Mouse (Mus musculus) intestine, postnatal 0 days (tissue): ENCODE results near the gene Bpifc. TPM values are rescaled to one million over a fixed set of nuclear protein-coding genes. Genes with fewer than 3 reads are reported as not detected.

ENCODE experiments used
- ATAC-seq: fragments of 200-750 bp; cut with Nextera tagmentation; 2 replicates; pipeline ENCODE4 v1.8.0; 2017; ENCODE audit warnings: mild to moderate bottlenecking, moderate TSS enrichment, moderate library complexity
- H3K27ac ChIP-seq: fragments of 300-500 bp; sonication (generic); 2 replicates; pipeline ENCODE4 v1.5.1; 2014; ENCODE audit warnings: mild to moderate bottlenecking, low read depth, low read length, moderate library complexity
- H3K27me3 ChIP-seq: fragments of 300-500 bp; sonication (generic); replicated peaks from 2 replicates; pipeline ENCODE4 v1.6.1; 2014; ENCODE audit warnings: low read length, mixed read lengths; ENCODE audit not compliant: control insufficient read depth, insufficient read depth
- H3K36me3 ChIP-seq: fragments of 300-500 bp; sonication (generic); 2 replicates; pipeline ENCODE4 v1.6.1; 2014; ENCODE audit warnings: mild to moderate bottlenecking, moderate library complexity; ENCODE audit not compliant: control insufficient read depth, insufficient read depth
- H3K4me1 ChIP-seq: fragments of 300-500 bp; sonication (generic); replicated peaks from 2 replicates; pipeline ENCODE4 v1.6.1; 2014; ENCODE audit warnings: antibody characterized with exemption, low read length, mixed read lengths; ENCODE audit not compliant: control insufficient read depth, insufficient read depth
- H3K4me2 ChIP-seq: fragments of 300-500 bp; sonication (generic); replicated peaks from 2 replicates; pipeline ENCODE4 v1.6.1; 2014; ENCODE audit warnings: low read depth, mild to moderate bottlenecking, moderate library complexity
- H3K4me3 ChIP-seq: fragments of 300-500 bp; sonication (generic); 2 replicates; pipeline ENCODE4 v1.5.1; 2014; ENCODE audit warnings: low read depth, low read length
- H3K9ac ChIP-seq: fragments of 300-500 bp; sonication (generic); 2 replicates; pipeline ENCODE4 v1.6.1; 2014; ENCODE audit warnings: mild to moderate bottlenecking, low read depth, low read length
- H3K9me3 ChIP-seq: fragments of 300-500 bp; sonication (generic); 2 replicates; pipeline ENCODE4 v1.6.1; 2016; ENCODE audit warnings: mixed run types; ENCODE audit not compliant: control insufficient read depth
- CTCF ChIP-seq: sonication (generic); IDR thresholded peaks from 2 replicates; pipeline ENCODE4 v1.5.1; 2016; ENCODE audit warnings: low read depth, mild to moderate bottlenecking, control low read depth, antibody characterized with exemption, moderate library complexity
- WGBS: fragments of 180-500 bp; shearing (Covaris S2); extraction: QIAGEN DNeasy Blood & Tissue Kit; methylation state at CpG from one replicate; pipeline ENCODE4 v1.1.7; 2014; 5-methylcytosine and 5-hydroxymethylcytosine counted together
- polyA plus RNA-seq: library from polyadenylated mRNA; unstranded; fragments of >200 nt; fragmentation: Nextera tagmentation; extraction: Ambion mirVana; gene quantifications from 2 replicates; pipeline ENCODE4 v1.2.1, GENCODE M21; 2015

Bpifc gene
- polyA plus RNA-seq, 1 experiment from 2014 or later: not detected

- H3K36me3 ChIP-seq: no peaks in the 10 kb centered on the region
- no peak overlapping the region for H3K4me3 ChIP-seq
- ATAC-seq: no peak
- H3K27ac ChIP-seq: no peak overlapping the region
- WGBS: 82% methylated on average over 2 of the region's 2 CpGs
- no peak overlapping the region for H3K4me2 ChIP-seq
- no peak for TF ChIP-seq CTCF
- no peaks in the 10 kb centered on the region for H3K27me3 ChIP-seq
- H3K9ac ChIP-seq: no peak overlapping the region
- no peaks in the 10 kb centered on the region for H3K4me1 ChIP-seq
- H3K9me3 ChIP-seq: no peaks in the 10 kb centered on the region
These were observed 2.0 kb downstream of the Bpifc start for GRCm38 (mm10) chr10:86009688-86010087.

GRCm38 (mm10) chr10:86006455-86006854 lies 5.2 kb downstream of the Bpifc start:
- H3K9me3 ChIP-seq: no peaks in the 10 kb centered on the region

GRCm38 (mm10) chr10:86000447-86000846 lies 11.2 kb downstream of the Bpifc start:
- Histone ChIP-seq H3K27me3 (no peaks in the 10 kb centered on the region), H3K27ac (no peak overlapping the region), H3K4me2 (no peak overlapping the region), H3K9me3 (no peaks in the 10 kb centered on the region), H3K4me1 (no peaks in the 10 kb centered on the region), H3K36me3 (no peaks in the 10 kb centered on the region), H3K9ac (no peak overlapping the region), H3K4me3 (no peak overlapping the region)
- TF ChIP-seq CTCF: no peak
- no peak for ATAC-seq
- WGBS: 89% methylated on average over 4 of the region's 4 CpGs

More at GRCm38 (mm10) chr10:86006455-86006854, 5.2 kb downstream of the Bpifc start:
- Histone ChIP-seq H3K4me3 (no peak overlapping the region), H3K4me2 (no peak overlapping the region), H3K27ac (no peak overlapping the region), H3K4me1 (no peaks in the 10 kb centered on the region), H3K9ac (no peak overlapping the region), H3K36me3 (no peaks in the 10 kb centered on the region), H3K27me3 (no peaks in the 10 kb centered on the region)
- WGBS: 74% methylated on average over 5 of the region's 5 CpGs
- no peak for ATAC-seq
- TF ChIP-seq CTCF: no peak

GRCm38 (mm10) chr10:85994543-85995104 lies 17.1 kb downstream of the Bpifc start:
- no peak for TF ChIP-seq CTCF

GRCm38 (mm10) chr10:85993836-85994235 lies 17.9 kb downstream of the Bpifc start:
- WGBS: 88% methylated on average over 9 of the region's 9 CpGs
- ATAC-seq: no peak

More at GRCm38 (mm10) chr10:85994543-85995104, 17.1 kb downstream of the Bpifc start:
- H3K9ac ChIP-seq: no peak overlapping the region
- no peaks in the 10 kb centered on the region for H3K4me1 ChIP-seq
- H3K36me3 ChIP-seq: no peaks in the 10 kb centered on the region
- H3K4me3 ChIP-seq: no peak overlapping the region
- no peak overlapping the region for H3K4me2 ChIP-seq
- H3K27ac ChIP-seq: no peak overlapping the region
- no peaks in the 10 kb centered on the region for H3K9me3 ChIP-seq
- H3K27me3 ChIP-seq: no peaks in the 10 kb centered on the region
- no peak for ATAC-seq
- 35% methylated on average over 5 of the region's 5 CpGs for WGBS

GRCm38 (mm10) chr10:85992412-85992811 lies 19.3 kb downstream of the Bpifc start:
- Histone ChIP-seq H3K4me1 (no peaks in the 10 kb centered on the region), H3K4me2 (no peak overlapping the region), H3K4me3 (no peak overlapping the region), H3K27me3 (no peaks in the 10 kb centered on the region), H3K36me3 (no peaks in the 10 kb centered on the region), H3K9ac (no peak overlapping the region), H3K27ac (no peak overlapping the region), H3K9me3 (no peaks in the 10 kb centered on the region)
- ATAC-seq: no peak
- TF ChIP-seq CTCF: no peak
- 88% methylated on average over 4 of the region's 4 CpGs for WGBS

More at GRCm38 (mm10) chr10:85993836-85994235, 17.9 kb downstream of the Bpifc start:
- Histone ChIP-seq H3K4me1 (no peaks in the 10 kb centered on the region), H3K36me3 (no peaks in the 10 kb centered on the region), H3K9ac (no peak overlapping the region), H3K4me2 (no peak overlapping the region), H3K9me3 (no peaks in the 10 kb centered on the region), H3K27me3 (no peaks in the 10 kb centered on the region), H3K4me3 (no peak overlapping the region), H3K27ac (no peak overlapping the region)
- TF ChIP-seq CTCF: no peak
